Mouse (Mus musculus) ES-Bruce4 (cell line): ENCODE measurements around the gene Shoc2. TPM values are rescaled to one million over a fixed set of nuclear protein-coding genes. Genes with fewer than 3 reads are reported as not detected.
"Not testable (repeated sequence)": the region's sequence is repeated elsewhere in the genome, so short reads cannot be mapped to it uniquely, and the experiment has no call there.

Source experiments
- H3K27ac ChIP-seq: 2 replicates; pipeline ENCODE4 v1.5.1; 2012; ENCODE audit warnings: low read length, inconsistent platforms; ENCODE audit not compliant: insufficient read depth
- H3K27me3 ChIP-seq: 2 replicates; pipeline ENCODE4 v1.6.1; 2012; ENCODE audit warnings: mild to moderate bottlenecking, low read length, inconsistent platforms; ENCODE audit not compliant: control insufficient read depth, poor library complexity, insufficient read depth, severe bottlenecking
- H3K36me3 ChIP-seq: 2 replicates; pipeline ENCODE4 v1.6.1; 2012; ENCODE audit warnings: inconsistent platforms, mild to moderate bottlenecking, low read length, moderate library complexity; ENCODE audit not compliant: control insufficient read depth, poor library complexity, insufficient read depth, severe bottlenecking
- H3K4me1 ChIP-seq: one replicate; pipeline ENCODE4 v1.8.1; 2011; ENCODE audit warnings: low read length; ENCODE audit not compliant: control insufficient read depth, insufficient read depth
- H3K4me3 ChIP-seq: 2 replicates; pipeline ENCODE4 v1.5.1; 2011; ENCODE audit warnings: low read depth, mild to moderate bottlenecking, low read length
- H3K9ac ChIP-seq: 2 replicates; pipeline ENCODE4 v1.6.1; 2012; ENCODE audit warnings: low read depth, mild to moderate bottlenecking, inconsistent platforms; ENCODE audit not compliant: poor library complexity, severe bottlenecking
- H3K9me3 ChIP-seq: replicated peaks from 2 replicates; pipeline ENCODE4 v1.6.1; 2012; ENCODE audit warnings: mild to moderate bottlenecking, low read length, inconsistent platforms; ENCODE audit not compliant: control insufficient read depth, poor library complexity, insufficient read depth, severe bottlenecking
- CTCF ChIP-seq: IDR thresholded peaks from one replicate; pipeline ENCODE4 v1.8.1; 2011; ENCODE audit warnings: low read depth, low read length
- EP300 ChIP-seq: IDR thresholded peaks from 2 replicates; pipeline ENCODE4 v1.6.1; 2011; ENCODE audit warnings: low read depth, low read length; ENCODE audit not compliant: insufficient read depth
- POLR2A ChIP-seq: IDR thresholded peaks from one replicate; pipeline ENCODE4 v1.8.1; 2011; ENCODE audit warnings: low read length; ENCODE audit not compliant: insufficient read depth
- polyA plus RNA-seq: library from polyadenylated mRNA; stranded (reverse); fragments of >200 nt; gene quantifications from 2 replicates; pipeline ENCODE4 v1.2.4, GENCODE M21; 2011; ENCODE audit warnings: low read depth; ENCODE audit not compliant: missing spikeins, insufficient read depth, insufficient read length

The Shoc2 gene
- polyA plus RNA-seq, 1 experiment, result 70.4 TPM

DNA sequence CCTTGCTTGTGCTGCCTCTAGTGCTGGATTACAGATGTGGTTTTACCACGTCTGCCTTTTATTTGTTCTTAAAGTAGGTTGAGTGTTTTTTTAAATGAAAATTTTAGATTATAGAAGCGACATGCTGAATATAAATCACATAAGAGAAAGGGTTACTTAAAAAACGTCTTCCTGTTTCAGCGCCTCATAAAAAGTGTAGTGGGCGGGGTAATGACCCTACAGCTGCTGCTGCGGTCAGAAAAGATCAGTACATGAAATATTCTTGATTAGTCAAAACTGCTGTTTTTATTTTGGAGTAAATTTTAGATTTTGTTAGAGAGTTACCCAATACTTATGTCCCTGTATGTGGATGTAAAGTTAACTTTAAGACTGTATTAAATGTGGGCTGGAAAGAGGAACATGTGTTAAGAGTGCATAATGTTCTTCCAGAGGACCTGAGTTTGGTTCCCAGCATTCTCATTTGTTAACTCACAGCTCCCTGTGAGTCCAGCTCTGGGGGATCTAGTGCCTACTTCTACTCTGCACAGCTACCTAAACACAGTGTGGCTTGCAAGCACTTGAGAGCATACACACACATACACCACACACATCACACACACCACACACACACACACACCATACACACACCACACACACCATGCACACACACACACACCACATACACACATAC is 37.9 kb upstream of the Shoc2 start:
- no peak overlapping the region for H3K27ac ChIP-seq
- no peaks in the 10 kb centered on the region for H3K4me1 ChIP-seq
- TF ChIP-seq EP300 (no peak), POLR2A (no peak), CTCF (no peak)
- no peak overlapping the region for H3K9ac ChIP-seq
- H3K36me3 ChIP-seq, result no peaks in the 10 kb centered on the region
- no peaks in the 10 kb centered on the region for H3K9me3 ChIP-seq
- no peak overlapping the region for H3K4me3 ChIP-seq
- H3K27me3 ChIP-seq, result no peaks in the 10 kb centered on the region

GRCm38 (mm10) chr19:53906703-53907070 is 37.4 kb upstream of the Shoc2 start:
- not testable (repeated sequence) for H3K27ac ChIP-seq, H3K9me3 ChIP-seq, H3K9ac ChIP-seq, H3K4me3 ChIP-seq, H3K36me3 ChIP-seq, H3K4me1 ChIP-seq, H3K27me3 ChIP-seq

DNA sequence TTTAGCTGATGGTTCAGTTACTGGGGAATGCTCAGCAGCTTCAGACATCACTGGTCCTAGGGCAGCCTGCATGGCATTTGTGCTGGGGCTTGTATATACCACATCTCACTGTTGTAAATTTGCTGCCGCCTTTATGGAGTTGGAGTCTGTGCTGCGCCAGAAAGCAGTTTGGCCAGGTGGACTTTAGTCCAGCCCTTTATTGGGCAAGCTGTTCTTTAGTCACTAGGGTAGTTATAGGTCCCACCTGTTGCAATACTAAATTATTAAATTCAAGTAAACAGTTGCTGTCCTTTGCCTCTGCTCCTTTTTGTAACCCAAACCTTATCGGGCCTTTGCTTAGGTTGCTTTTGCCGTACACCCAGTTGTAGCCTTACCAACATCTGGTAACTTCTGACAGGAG is 29.2 kb upstream of the Shoc2 start:
- Histone ChIP-seq H3K9ac (no peak overlapping the region), H3K4me3 (no peak overlapping the region), H3K36me3 (no peaks in the 10 kb centered on the region), H3K27me3 (no peaks in the 10 kb centered on the region), H3K4me1 (no peaks in the 10 kb centered on the region), H3K9me3 (no peaks in the 10 kb centered on the region), H3K27ac (no peak overlapping the region)
- no peak for TF ChIP-seq POLR2A
- TF ChIP-seq EP300, result no peak
- TF ChIP-seq CTCF, result no peak

- H3K36me3 ChIP-seq, result no peaks in the 10 kb centered on the region
Measured at GRCm38 (mm10) chr19:53919541-53919940, 24.6 kb upstream of the Shoc2 start.

DNA sequence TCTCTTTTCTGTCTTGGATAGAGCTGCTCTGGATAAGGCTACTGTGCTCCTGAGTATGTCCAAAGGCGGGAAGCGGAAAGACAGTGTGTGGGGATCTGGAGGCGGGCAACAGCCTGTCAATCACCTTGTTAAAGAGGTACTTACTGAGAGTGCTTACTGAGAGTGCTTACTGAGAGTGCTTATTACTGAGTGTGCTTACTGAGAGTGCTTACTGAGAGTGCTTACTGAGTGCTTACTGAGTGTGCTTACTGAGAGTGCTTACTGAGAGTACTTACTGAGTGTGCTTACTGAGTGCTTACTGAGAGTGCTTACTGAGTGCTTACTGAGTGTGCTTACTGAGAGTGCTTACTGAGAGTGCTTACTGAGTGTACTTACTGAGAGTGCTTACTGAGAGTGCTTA is 22.1 kb upstream of the Shoc2 start:
- not testable (repeated sequence) for H3K9ac ChIP-seq, H3K36me3 ChIP-seq, H3K4me1 ChIP-seq, H3K9me3 ChIP-seq, H3K27ac ChIP-seq, H3K4me3 ChIP-seq, H3K27me3 ChIP-seq

More at GRCm38 (mm10) chr19:53919541-53919940, 24.6 kb upstream of the Shoc2 start:
- Histone ChIP-seq H3K9ac (no peak overlapping the region), H3K27ac (no peak overlapping the region), H3K4me1 (no peaks in the 10 kb centered on the region), H3K9me3 (peaks cover 1% of the 10 kb centered on the region; the same call in 1 of the 2 replicates), H3K27me3 (no peaks in the 10 kb centered on the region), H3K4me3 (no peak overlapping the region)
- TF ChIP-seq EP300, result no peak

GRCm38 (mm10) chr19:53925338-53925751 is 18.8 kb upstream of the Shoc2 start:
- Histone ChIP-seq H3K27ac (no peak overlapping the region), H3K9ac (no peak overlapping the region), H3K4me3 (no peak overlapping the region), H3K4me1 (no peaks in the 10 kb centered on the region), H3K36me3 (peaks cover 3% of the 10 kb centered on the region; the same call in 1 of the 2 replicates), H3K9me3 (peaks cover 4% of the 10 kb centered on the region; the same call in 1 of the 2 replicates), H3K27me3 (no peaks in the 10 kb centered on the region)
- TF ChIP-seq POLR2A (no peak), CTCF (peak; percentile 38), EP300 (no peak)
